Mouse (Mus musculus): ENCODE measurements around the gene Nrxn2.

Nrxn2 gene

GRCm38 (mm10) chr19:6392743-6393393 lies 25.7 kb upstream of the Nrxn2 start:
- DNase-seq: no peak

DNA sequence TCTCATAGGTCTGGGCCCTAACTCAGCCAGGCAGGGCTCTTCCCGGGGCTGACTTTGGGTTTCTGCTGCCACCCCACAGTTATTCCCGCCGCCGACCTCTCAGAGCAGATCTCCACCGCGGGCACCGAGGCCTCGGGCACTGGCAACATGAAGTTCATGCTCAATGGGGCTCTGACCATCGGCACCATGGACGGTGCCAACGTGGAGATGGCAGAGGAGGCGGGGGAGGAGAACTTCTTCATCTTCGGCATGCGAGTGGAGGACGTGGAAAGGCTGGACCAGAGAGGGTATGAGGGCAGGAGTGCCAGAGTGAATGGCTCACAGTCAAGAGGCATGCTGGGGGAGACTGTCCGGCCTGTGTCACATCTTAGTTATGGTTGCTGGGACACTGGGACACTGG lies 24.9 kb upstream of the Nrxn2 start:
- DNase-seq: no peak

DNA sequence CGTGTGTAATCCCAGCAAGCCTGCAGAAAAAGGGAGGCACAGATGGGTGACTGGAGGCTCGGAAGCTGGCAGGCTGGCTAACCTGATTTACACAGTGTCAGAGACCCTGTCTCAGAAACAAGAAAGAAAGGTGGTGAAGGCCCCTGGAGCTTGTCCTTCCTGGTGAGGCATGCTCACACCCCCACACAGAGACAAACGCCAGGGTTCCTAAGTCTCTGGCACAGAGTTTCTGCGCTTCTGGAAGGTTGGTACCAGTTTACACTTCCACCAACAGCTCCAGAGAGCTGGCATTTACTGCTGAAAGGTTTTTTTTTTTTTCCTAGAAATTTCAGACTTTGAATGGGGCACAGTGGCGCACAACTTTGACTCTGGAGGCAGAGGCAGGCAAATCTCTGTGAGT lies 22.3 kb upstream of the Nrxn2 start:
- DNase-seq: no peak

- peak; percentile 41 for DNase-seq
These were observed 20.8 kb upstream of the Nrxn2 start for GRCm38 (mm10) chr19:6397582-6398249.

DNA sequence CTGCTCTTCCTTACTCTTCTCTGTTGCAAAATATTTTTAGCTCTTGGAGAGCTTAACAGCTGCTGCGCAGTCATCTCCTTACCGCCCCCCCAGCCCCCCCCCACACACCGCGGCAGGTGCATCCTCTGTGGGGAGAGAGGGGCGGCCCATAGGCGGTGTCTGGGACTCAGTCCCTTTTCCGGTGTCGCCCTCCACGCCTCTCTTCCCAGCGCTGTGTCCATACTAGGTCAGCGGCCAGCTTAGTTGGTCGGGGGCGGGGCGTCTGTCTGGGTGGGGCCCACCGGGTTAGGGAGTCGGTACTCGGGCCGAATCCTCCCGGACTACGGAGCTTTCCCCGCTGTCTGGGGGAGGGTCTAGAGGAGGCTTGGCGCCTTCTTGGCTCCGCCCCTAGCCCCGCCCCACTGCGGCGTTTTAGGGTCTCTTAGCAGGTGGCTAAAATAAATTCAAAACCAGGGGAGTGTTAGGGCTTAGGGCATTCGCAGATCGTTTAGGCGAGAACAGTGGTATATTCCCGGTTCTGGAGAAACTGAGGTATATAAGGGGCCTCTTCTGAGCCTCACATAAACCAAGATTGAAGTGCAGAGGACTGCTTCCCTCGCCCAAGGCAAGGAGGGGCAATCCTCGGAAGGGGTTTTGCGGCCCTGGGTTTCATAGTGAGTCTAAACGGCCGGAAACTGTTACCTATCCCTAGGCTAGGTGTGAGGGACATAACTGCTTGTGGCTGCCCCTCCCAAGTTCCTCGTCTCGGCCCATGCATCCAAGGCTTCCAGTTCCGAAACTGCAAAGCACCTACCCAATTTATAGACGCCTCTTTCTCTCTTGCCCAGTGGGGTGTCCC lies 19.9 kb upstream of the Nrxn2 start:
- DNase-seq: peak; percentile 73

DNA sequence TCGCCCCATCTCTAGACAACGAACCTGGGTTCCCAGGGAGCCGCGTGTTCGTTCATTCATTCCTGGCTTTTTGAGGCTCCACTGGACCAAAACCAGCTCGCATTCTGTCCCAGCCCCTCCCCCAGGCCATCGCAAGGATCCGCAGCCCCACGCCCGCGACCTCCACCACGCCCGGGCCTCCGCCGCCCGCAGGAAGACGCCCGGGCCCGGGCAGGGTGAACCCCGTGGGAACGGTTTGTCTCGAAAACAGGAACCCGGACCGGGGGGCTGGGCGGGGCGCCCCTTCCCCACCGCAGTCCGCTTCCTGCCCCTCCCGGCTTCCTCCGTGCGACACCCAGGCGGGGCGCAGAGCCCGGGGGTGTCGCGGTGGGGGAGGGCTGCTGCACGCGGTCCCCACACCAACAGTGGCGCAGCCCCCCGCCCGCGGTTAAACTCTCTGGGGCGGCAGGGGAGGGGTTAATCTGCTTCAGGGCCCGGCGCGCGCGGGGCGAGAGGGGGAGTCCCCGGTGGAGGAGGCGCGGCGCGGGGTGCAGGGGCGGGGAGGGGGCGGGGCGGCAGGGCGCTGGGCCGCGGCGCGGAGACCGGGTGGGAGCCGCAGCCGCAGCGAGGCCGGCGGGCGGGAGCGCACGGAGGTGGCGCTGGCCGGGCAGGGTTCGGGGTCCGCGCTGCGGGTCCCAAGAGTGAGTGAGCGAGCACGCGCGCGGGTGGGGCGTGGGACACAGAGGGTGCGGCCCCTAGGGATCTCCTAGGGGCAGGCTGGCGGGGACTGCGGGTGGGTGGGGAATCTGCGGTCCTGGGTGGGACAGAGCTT lies 19.0 kb upstream of the Nrxn2 start, which contains the start of gene Rasgrp2:
Gene Rasgrp2, plus strand, starts transcription at position 56 of the 811 bp plus-strand sequence.
- no peak for DNase-seq

GRCm38 (mm10) chr19:6400096-6401086 lies 18.1 kb upstream of the Nrxn2 start:
- no peak for DNase-seq

DNA sequence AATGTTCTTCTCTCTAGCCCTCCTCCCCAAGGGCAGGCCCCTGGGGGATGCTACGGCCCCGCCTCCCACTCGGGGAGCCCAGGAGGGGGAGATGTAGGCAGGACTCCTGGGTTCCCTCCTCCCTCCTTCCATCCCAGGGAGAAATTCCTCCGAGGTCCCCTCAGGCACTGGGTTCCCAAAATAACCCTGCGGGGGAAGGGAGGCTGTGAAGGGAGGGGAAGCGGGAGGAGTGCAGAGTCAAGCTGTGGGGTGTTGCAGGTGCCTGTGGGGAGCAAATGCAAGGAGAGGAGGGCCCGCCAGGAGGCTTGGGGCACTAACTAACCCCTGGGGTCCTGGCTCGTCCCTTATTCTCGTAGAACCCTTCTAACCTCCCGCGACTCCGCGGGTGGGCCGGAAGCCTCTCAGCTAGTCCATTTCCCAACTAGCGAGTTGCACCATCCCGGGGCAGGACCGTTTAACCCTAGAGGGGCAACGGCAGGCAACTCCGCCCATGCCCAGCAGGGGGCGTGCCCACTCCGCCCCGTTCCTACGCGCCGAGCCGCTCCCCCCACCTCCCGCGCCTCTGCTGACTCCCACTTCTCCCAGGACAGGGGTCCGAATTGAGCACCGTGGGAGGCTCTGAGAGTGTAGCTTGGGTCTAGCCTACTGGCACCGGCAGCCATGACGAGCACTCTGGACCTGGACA lies 17.3 kb upstream of the Nrxn2 start:
- DNase-seq: peak; percentile 76

- no peak for DNase-seq
These were observed 16.6 kb upstream of the Nrxn2 start for GRCm38 (mm10) chr19:6401951-6402350.

GRCm38 (mm10) chr19:6403869-6404268 lies 14.7 kb upstream of the Nrxn2 start:
- DNase-seq: no peak

DNA sequence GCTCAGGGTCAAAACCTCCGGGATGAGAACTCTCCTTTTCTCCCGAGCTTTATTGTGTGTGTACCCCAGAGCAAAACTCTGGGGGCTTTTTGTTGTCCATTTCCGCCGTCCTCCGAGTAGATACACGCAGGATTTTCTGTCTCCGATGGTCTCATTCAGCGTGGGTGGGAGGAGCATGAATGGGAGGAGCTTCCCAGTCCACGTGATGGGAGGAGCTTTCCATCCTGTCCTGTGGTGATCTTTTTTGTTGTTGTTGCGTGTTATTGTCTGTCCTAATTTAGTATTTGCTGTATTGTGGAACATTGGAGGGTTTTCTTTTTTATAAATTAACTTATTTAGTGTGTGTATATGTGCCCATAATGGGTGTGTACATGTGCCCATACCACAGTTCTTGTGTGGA lies 13.1 kb upstream of the Nrxn2 start:
- DNase-seq: no peak

GRCm38 (mm10) chr19:6407109-6407508 lies 11.4 kb upstream of the Nrxn2 start:
- no peak for DNase-seq

DNA sequence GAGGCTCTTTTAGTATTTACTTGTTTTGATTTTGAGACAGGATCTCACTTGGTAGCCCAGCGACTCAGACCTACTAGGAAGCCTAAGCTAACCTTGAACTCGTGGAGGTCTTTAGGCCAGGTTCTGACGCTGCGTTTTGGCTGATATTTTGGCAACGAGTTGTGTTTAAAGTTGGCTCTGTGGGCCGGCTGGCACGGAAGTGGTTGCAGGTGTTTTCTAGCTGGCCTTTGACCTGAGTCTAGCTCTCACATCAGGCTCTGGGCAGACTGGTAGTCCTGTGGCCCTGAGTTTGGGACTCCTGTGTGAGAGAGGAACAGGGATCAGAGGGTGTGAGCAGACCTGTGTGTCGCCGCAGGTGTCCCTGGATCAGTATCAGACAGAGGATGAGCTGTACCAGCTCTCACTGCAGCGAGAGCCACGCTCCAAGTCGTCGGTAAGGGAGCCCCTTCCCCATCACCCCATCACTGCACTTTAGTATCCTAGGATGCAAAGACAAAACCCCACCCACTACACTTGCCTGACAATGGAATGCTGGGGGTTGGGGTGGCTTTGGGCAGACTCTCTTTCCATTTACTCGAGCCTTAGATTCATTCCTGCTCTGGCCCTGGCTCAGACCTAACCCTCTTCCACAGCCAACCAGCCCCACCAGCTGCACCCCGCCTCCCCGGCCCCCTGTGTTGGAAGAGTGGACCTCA lies 10.6 kb upstream of the Nrxn2 start:
- no peak for DNase-seq

DNA sequence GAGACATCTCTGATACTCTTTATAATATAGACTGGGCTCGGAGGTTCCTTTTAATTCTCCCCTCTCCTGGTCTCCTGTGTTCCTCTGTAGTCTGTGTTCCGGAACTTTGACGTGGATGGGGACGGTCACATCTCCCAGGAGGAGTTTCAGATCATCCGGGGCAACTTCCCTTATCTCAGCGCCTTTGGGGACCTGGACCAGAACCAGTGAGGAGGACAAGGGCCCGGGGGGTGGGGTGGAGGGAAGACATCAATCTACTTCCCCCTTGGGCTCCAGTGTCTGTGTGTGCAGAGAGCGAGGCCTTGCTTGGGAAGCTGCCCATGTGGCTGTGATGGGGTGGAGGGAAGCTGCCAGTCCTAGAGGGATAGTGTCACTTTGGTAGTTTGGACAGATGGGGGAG lies 9.8 kb upstream of the Nrxn2 start:
- DNase-seq: no peak

DNA sequence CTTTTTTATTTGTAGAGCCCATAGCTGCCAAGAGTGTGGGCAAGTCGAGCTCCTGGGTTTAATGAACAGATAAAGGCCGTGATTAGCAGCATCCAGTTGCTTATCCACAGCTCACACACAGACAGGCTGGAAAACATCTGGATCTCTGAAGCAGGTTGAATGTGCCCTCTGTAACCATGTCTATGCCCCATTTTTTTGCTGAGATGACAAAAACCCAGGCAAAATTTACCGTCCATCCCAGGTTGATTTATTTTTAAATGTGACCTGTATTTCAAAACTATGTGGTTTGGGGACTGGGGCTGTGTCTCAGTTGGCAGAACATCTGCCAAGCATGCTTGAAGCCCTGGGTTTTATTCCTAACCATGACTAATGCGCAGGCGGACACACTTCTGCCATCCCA lies 9.4 kb upstream of the Nrxn2 start:
- no peak for DNase-seq

GRCm38 (mm10) chr19:6409936-6410335 lies 8.6 kb upstream of the Nrxn2 start:
- DNase-seq: no peak

DNA sequence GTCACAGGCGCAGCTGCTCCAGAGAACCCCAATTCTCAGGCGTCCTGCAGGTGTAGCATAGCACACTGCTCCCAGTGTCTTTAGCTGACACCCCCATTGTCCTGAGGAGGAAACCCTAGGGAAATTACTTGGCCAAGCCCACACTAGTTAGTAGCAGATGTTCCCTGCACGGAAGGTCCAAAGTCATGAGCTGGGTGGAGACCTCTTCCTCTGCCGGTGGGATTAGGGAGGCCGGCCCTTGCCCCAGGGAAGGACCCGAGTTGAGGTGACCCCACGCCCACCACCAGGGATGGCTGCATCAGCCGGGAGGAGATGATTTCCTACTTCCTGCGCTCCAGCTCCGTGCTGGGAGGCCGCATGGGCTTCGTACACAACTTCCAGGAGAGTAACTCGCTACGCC lies 5.7 kb upstream of the Nrxn2 start:
- peak; percentile 16 for DNase-seq

- DNase-seq: peak; percentile 27
These were observed 3.1 kb upstream of the Nrxn2 start for GRCm38 (mm10) chr19:6415454-6415853.

DNA sequence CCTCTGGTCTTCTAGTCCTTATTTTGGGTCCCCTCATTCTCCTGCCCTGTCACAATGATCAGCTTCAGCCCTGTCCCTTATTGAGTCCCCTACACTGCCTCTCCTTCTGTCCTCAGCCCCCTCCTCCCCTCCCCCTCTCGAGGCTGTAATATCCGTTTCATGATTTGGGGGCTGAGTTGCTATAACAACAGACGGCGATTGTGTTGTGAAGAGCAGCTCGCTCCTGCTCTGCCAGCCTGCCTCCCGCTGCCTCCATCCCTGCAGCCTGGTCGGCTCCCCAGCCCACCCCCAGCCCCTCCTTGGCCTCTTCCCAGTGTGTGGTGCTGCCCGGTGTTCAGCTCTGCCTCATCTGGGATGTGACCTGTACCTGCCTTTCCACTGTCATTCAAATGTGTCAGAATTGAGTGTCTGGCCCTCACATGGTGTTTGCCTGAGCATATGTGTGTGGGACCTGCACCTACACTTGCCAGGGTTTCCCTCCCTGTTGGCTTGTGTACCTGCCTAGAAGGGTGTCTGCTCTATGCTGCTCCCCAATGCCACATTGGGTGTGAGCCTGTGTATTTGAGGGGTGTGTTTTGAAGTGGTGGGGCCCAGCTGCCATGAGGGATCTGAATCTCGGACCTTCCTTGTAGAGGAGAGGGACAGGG lies 2.3 kb upstream of the Nrxn2 start:
- DNase-seq: peak; percentile 43
